Mouse (Mus musculus) retina, postnatal 7 days (tissue): ENCODE data around the gene Dnase1l2.
"Not testable (repeated sequence)": the region's sequence is repeated elsewhere in the genome, so short reads cannot be mapped to it uniquely, and the experiment has no call there.

Source experiments
- DNase-seq: peaks from one replicate; pipeline ENCODE4 v3.0.0-alpha.2; 2012; ENCODE audit warnings: low read depth, low spot score

Gene Dnase1l2

GRCm38 (mm10) chr17:24429201-24429983, 13.5 kb downstream of the Dnase1l2 start:
- no peak for DNase-seq

- DNase-seq, result no peak
Observed at GRCm38 (mm10) chr17:24427170-24427557, 15.7 kb downstream of the Dnase1l2 start.

DNA sequence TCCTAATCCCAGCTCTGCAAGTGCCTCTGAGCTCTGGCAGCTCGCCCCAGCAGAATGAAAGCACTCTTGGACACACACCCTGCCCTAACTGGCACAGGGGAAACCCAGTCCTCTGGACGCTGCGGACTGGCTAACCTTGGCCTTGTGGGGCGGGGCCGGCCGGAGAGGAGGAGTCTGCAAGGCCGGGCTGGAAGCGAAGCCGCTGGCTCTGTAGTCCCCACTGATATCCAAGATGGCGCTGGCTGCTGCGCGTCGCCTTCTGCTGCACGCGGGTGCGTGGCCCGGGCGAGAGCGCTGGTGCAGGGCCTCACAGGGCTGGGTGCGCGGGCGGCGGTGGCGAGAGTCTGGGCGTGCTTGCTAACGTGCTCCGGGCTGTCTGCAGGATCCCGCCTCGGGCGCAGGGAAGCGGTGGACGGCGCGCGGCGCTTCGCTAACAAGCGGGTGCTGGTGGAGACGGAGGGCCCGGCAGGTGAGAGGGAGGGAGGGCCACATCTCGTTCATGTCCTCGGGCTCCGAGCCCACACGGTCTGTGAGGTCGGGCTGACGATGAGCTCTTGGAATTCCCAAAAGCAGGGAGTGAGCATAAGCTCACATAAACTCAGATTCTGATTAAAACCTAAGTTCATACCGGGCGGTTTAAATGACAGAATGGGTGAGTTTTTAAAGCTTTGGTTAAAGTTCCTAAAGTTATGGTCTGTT, 16.3 kb downstream of the Dnase1l2 start, which contains the start of gene Eci1:
Eci1 (plus strand) TSS at position 171 of the 699 bp plus-strand sequence.
- DNase-seq, result peak; percentile 86

DNA sequence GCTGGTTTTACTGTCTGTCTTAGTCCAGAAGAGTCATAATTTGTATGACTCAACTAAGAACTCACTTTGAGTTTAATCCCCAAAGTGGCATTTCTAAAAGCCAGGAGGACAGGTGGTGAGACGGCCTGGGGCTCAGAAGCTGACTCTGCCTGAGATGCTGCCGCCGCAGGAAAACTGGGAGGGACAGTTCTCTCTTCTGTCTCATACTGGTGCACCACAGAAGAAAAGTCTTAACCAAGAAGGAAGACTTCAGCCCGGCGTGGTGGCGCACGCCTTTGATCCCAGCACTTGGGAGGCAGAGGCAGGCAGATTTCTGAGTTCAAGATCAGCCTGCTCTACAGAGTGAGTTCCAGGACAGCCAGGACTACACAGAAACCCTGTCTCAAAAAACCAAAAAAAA, 17.0 kb downstream of the Dnase1l2 start:
- DNase-seq, result no peak

GRCm38 (mm10) chr17:24425326-24425725, 17.6 kb downstream of the Dnase1l2 start:
- DNase-seq, result not testable (repeated sequence)

- DNase-seq, result no peak
Observed at GRCm38 (mm10) chr17:24424489-24424888, 18.4 kb downstream of the Dnase1l2 start.

DNA sequence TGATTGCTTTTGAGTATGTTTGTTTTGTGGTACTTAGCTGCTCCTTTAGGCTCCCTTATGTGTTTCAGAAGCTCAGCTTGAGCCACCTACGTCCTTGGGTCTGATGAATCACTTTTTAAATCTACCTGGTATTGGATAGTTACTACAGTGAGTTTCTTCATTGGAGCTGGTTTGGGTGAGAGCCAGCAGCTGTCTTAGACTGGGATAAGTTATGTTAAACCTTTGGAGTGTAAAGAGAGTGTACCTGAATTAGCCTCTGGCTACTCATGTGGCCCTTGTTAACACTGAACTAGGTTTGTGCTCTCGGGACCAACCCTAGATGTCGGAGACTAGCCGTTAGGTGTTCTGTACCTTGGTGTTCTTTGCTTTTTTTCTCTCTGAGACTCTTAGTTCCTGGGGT, 19.8 kb downstream of the Dnase1l2 start:
- no peak for DNase-seq

GRCm38 (mm10) chr17:24416051-24416652, 26.8 kb downstream of the Dnase1l2 start:
- no peak for DNase-seq

DNA sequence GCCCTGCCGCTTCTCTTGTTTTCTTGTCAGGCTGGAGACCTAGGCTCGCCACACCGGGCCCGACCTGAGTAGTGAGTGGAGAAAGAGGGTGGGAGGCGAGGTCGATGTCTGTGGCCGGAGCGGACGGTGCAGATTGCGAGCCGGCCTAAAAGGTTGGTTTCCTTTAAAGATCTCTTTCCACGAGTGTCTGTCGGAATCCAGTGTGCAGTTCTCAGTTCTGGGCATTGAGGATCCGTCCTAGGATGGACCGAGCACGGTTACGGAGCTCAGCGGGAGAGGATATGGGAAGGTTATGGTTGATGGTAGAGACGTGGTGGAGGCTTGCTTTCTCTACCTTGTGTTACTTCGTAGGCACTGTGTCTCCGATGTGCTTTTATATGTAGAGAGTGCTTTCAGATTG, 27.9 kb downstream of the Dnase1l2 start:
- DNase-seq, result no peak

- peak; percentile 98 for DNase-seq
Observed at GRCm38 (mm10) chr17:24414230-24414976, 28.5 kb downstream of the Dnase1l2 start, which contains the start of gene Rnps1. Gene Rnps1, plus strand, starts transcription at chr17:24414565.

- no peak for DNase-seq
Observed at GRCm38 (mm10) chr17:24413557-24414211, 29.2 kb downstream of the Dnase1l2 start.

- no peak for DNase-seq
Observed at GRCm38 (mm10) chr17:24407116-24407803, 35.6 kb downstream of the Dnase1l2 start.

- DNase-seq, result no peak
Observed at GRCm38 (mm10) chr17:24402371-24402770, 40.5 kb downstream of the Dnase1l2 start.

GRCm38 (mm10) chr17:24394456-24394855, 48.4 kb downstream of the Dnase1l2 start:
- no peak for DNase-seq

DNA sequence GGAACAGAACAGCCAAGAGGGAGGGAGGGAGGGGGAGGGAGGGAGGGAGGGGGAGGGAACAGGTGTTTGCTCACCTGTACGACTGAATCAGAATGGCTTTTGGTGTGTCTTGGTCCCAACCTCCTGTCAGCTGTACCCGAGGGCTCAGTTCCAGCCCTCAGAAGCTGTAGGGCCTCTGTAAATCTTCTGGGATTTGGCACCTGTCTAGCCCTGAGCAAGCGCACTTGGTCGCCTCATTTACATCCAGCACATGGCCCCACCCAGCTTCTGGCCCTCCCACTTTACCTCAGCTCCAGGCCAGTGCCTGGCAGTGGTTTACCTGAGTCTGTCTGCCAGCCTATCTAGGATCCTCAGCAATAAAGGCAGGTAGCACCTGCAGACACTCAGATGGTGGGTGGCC, 49.4 kb downstream of the Dnase1l2 start:
- no peak for DNase-seq

GRCm38 (mm10) chr17:24391149-24391548, 51.8 kb downstream of the Dnase1l2 start:
- DNase-seq, result no peak
